Mouse (Mus musculus) embryo, embryonic 10.5 days (tissue): ENCODE results near the gene Zbtb41.
A peak's percentile ranks its signal among the peaks of the same experiment; 100 is the strongest.
"Not testable (repeated sequence)": the region's sequence is repeated elsewhere in the genome, so short reads cannot be mapped to it uniquely, and the experiment has no call there.

Experiments used
- DNase-seq: peaks from one replicate; pipeline ENCODE4 v3.0.0-alpha.2; 2015; ENCODE audit warnings: low spot score

Zbtb41 gene

GRCm38 (mm10) chr1:139421875-139422791, at the start of gene Zbtb41:
Gene Zbtb41, plus strand, starts transcription at chr1:139422288.
- peak; percentile 88 for DNase-seq

- peak; percentile 50 for DNase-seq
Observed at GRCm38 (mm10) chr1:139375900-139376299, 46.2 kb upstream of the Zbtb41 start.

- peak; percentile 70 for DNase-seq
Observed at GRCm38 (mm10) chr1:139376638-139377286, 45.3 kb upstream of the Zbtb41 start, which contains the start of gene Crb1. Gene Crb1, minus strand, starts transcription at chr1:139377100.

GRCm38 (mm10) chr1:139378861-139379620, 43.0 kb upstream of the Zbtb41 start:
- DNase-seq, result no peak

- no peak for DNase-seq
Observed at GRCm38 (mm10) chr1:139379621-139379984, 42.5 kb upstream of the Zbtb41 start.

- peak; percentile 8 for DNase-seq
Observed at GRCm38 (mm10) chr1:139391747-139392146, 30.3 kb upstream of the Zbtb41 start.

GRCm38 (mm10) chr1:139396589-139396988, 25.5 kb upstream of the Zbtb41 start:
- DNase-seq, result no peak

GRCm38 (mm10) chr1:139405766-139406165, 16.3 kb upstream of the Zbtb41 start:
- no peak for DNase-seq

- no peak for DNase-seq
Observed at GRCm38 (mm10) chr1:139407701-139408100, 14.4 kb upstream of the Zbtb41 start.

- not testable (repeated sequence) for DNase-seq
Observed at GRCm38 (mm10) chr1:139412365-139412764, 9.7 kb upstream of the Zbtb41 start.

GRCm38 (mm10) chr1:139413465-139413864, 8.6 kb upstream of the Zbtb41 start:
- no peak for DNase-seq

- DNase-seq, result no peak
Observed at GRCm38 (mm10) chr1:139421521-139421874, 590 bp upstream of the Zbtb41 start.

- peak; percentile 53 for DNase-seq
Observed at GRCm38 (mm10) chr1:139422941-139423340, 853 bp downstream of the Zbtb41 start.

GRCm38 (mm10) chr1:139423931-139424330, 1.8 kb downstream of the Zbtb41 start:
- DNase-seq, result no peak

GRCm38 (mm10) chr1:139425006-139425405, 2.9 kb downstream of the Zbtb41 start:
- no peak for DNase-seq

- DNase-seq, result peak; percentile 77
Observed at GRCm38 (mm10) chr1:139438373-139438772, 16.3 kb downstream of the Zbtb41 start.

GRCm38 (mm10) chr1:139443103-139443502, 21.0 kb downstream of the Zbtb41 start:
- not testable (repeated sequence) for DNase-seq

- peak; percentile 98 for DNase-seq
Observed at GRCm38 (mm10) chr1:139454340-139455225, 32.5 kb downstream of the Zbtb41 start, which contains the start of gene Aspm. Gene Aspm, plus strand, starts transcription at chr1:139454772.

- peak; percentile 70 for DNase-seq
Observed at GRCm38 (mm10) chr1:139455226-139455869, 33.3 kb downstream of the Zbtb41 start.

GRCm38 (mm10) chr1:139460807-139461206, 38.7 kb downstream of the Zbtb41 start:
- DNase-seq, result no peak

- no peak for DNase-seq
Observed at GRCm38 (mm10) chr1:139465936-139466335, 43.8 kb downstream of the Zbtb41 start.
